Mouse (Mus musculus): ENCODE data around the gene Eomes. TPM values are rescaled to one million over a fixed set of nuclear protein-coding genes. Genes with fewer than 3 reads are reported as not detected.

Gene Eomes
- polyA plus RNA-seq, 1 experiment from 2014 or later: not detected

- Histone ChIP-seq H3K9me3 (no peaks in the 10 kb centered on the region), H3K4me3 (no peak overlapping the region), H3K27ac (no peak overlapping the region), H3K36me3 (peaks cover 97% of the 10 kb centered on the region), H3K27me3 (ENCODE audit: insufficient read depth, poor library complexity, severe bottlenecking) (no peaks in the 10 kb centered on the region), H3K4me1 (replicated peaks) (no peaks in the 10 kb centered on the region)
- WGBS: 90% methylated on average over 7 of the region's 7 CpGs
- DNase-seq (ENCODE audit: low spot score): no peak
Observed at GRCm38 (mm10) chr9:118532516-118533205, 54.6 kb downstream of the Eomes start.

Other genes starting within 250 kb of the Eomes start
- gene Golga4, start 28.1 kb downstream of the Eomes start, polyA plus RNA-seq (2016; fragmentation: Nextera tagmentation; extraction: Ambion mirVana): 34.2 and 42.9 TPM in 2 replicates
- 6.0 and 6.9 TPM in 2 replicates for gene Itga9, start 128.5 kb downstream of the Eomes start, polyA plus RNA-seq (2016; fragmentation: Nextera tagmentation; extraction: Ambion mirVana)

Measured in hindbrain, embryonic 10.5 days (tissue).